Mouse (Mus musculus): Measurements from ENCODE around the gene Rap1gap.

Rap1gap gene

DNA sequence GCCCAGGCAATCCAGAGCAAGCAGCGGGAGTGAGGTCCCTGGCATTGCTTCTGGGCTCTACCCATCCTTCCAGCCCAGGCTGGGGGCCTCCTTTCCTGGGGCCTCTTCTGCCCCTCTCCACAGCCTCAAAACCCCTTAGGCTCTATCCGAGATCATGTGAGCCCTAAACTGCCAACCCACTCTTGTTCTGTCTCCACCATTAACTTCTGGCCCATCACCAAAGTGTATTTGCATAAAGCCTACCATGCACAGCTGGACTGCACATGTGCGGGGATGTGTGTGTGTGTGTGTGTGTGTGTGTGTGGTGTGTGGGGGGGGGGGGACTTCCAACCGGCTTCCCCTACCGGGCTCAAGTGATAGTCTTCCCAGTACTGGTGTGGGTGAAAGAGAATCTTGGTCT is 109.5 kb downstream of the Rap1gap start:
- no peak for DNase-seq (ENCODE audit: low read depth, low spot score)

DNA sequence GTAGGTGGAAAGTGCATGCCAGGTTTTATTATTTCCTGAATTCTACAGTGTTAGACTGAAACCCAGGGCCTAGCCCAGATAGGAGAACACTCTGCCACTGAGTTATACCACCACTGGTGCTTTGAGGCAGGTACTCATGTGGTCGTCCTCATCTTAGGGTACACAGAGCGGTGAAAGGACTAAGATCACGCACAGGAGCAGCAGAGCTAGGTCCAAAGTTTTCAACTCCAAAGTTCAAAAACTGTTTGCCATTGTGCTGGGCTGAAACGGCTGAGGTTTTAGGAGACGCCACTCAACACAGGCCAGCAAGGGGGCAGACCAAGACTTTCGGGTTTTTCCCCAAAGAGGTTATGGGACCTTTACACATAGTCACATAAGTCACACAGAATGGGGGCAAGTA is 110.0 kb downstream of the Rap1gap start:
- no peak for DNase-seq (ENCODE audit: low read depth, low spot score)

- no peak for DNase-seq (ENCODE audit: low read depth, low spot score)
These were observed 113.3 kb downstream of the Rap1gap start for GRCm38 (mm10) chr4:137777866-137778265.

DNA sequence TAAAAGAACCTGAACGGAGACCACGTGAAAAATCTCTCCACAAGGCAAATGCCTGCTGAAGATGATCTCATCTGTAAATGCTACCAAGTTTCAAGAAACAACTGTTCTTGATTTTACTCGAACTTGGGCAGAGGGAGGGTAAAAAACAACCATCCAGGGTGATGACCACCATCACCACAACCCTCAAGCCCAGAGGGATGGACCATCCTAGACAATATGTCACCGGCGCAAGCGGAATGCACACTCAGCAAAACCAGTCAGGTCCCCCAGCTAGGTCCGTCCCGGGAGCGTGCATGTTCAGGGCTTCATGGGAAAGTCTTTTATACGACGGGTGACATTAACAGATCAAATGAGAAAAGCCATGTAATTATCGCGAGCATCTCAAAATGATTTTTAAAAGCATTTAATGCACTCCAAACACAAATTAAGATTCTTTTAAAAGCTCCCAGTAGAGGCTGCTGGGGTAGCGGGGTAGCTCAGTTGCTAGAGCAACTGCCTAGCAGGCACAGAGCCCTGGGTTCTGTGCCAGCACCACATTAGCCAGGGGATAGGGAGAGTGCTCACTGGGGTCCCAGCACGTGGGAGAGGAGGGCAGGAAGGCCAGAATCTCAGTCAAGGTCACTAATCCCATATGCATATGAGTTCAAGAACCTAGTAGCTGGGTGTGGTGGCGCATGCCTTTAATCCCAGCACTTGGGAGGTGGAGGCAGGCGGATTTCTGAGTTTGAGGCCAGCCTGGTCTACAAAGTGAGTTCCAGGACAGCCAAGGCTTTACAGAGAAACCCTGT is 114.1 kb downstream of the Rap1gap start:
- no peak for DNase-seq (ENCODE audit: low read depth, low spot score)

Measured in 3T3-L1 (cell line).